Mouse (Mus musculus): ENCODE results near the gene Hdac4.

The Hdac4 gene

GRCm38 (mm10) chr1:92022009-92022408, 173.5 kb downstream of the Hdac4 start:
- DNase-seq (ENCODE audit: low spot score) = no peak

GRCm38 (mm10) chr1:92015938-92016672, 179.4 kb downstream of the Hdac4 start:
- no peak for DNase-seq (ENCODE audit: low spot score)

- DNase-seq (ENCODE audit: low spot score) = no peak
Observed at GRCm38 (mm10) chr1:92015252-92015651, 180.2 kb downstream of the Hdac4 start.

- DNase-seq (ENCODE audit: low spot score) = no peak
Observed at GRCm38 (mm10) chr1:92014496-92014895, 181.0 kb downstream of the Hdac4 start.

- no peak for DNase-seq (ENCODE audit: low spot score)
Observed at GRCm38 (mm10) chr1:92006666-92007065, 188.8 kb downstream of the Hdac4 start.

- DNase-seq (ENCODE audit: low spot score) = no peak
Observed at GRCm38 (mm10) chr1:92005617-92005940, 189.9 kb downstream of the Hdac4 start.

GRCm38 (mm10) chr1:92004906-92005616, 190.4 kb downstream of the Hdac4 start:
- DNase-seq (ENCODE audit: low spot score) = peak; percentile 30

- no peak for DNase-seq (ENCODE audit: low spot score)
Observed at GRCm38 (mm10) chr1:92004122-92004521, 191.4 kb downstream of the Hdac4 start.

GRCm38 (mm10) chr1:92000226-92000625, 195.3 kb downstream of the Hdac4 start:
- no peak for DNase-seq (ENCODE audit: low spot score)

GRCm38 (mm10) chr1:91993658-91994165, 201.8 kb downstream of the Hdac4 start:
- DNase-seq (ENCODE audit: low spot score) = no peak

GRCm38 (mm10) chr1:91992652-91993051, 202.8 kb downstream of the Hdac4 start:
- no peak for DNase-seq (ENCODE audit: low spot score)

GRCm38 (mm10) chr1:91991597-91991996, 203.9 kb downstream of the Hdac4 start:
- no peak for DNase-seq (ENCODE audit: low spot score)

GRCm38 (mm10) chr1:91990852-91991251, 204.6 kb downstream of the Hdac4 start:
- DNase-seq (ENCODE audit: low spot score) = no peak

- DNase-seq (ENCODE audit: low spot score) = no peak
Observed at GRCm38 (mm10) chr1:91988866-91989265, 206.6 kb downstream of the Hdac4 start.

GRCm38 (mm10) chr1:91987431-91987830, 208.1 kb downstream of the Hdac4 start:
- no peak for DNase-seq (ENCODE audit: low spot score)

GRCm38 (mm10) chr1:91985783-91986182, 209.7 kb downstream of the Hdac4 start:
- DNase-seq (ENCODE audit: low spot score) = no peak

- DNase-seq (ENCODE audit: low spot score) = peak; percentile 35
Observed at GRCm38 (mm10) chr1:91984507-91984906, 211.0 kb downstream of the Hdac4 start.

- DNase-seq (ENCODE audit: low spot score) = no peak
Observed at GRCm38 (mm10) chr1:91981381-91981780, 214.1 kb downstream of the Hdac4 start.

GRCm38 (mm10) chr1:91978443-91978842, 217.1 kb downstream of the Hdac4 start:
- no peak for DNase-seq (ENCODE audit: low spot score)

- DNase-seq (ENCODE audit: low spot score) = peak; percentile 34
Observed at GRCm38 (mm10) chr1:91968710-91969379, 226.7 kb downstream of the Hdac4 start.

- peak; percentile 17 for DNase-seq (ENCODE audit: low spot score)
Observed at GRCm38 (mm10) chr1:91967041-91967440, 228.5 kb downstream of the Hdac4 start.

GRCm38 (mm10) chr1:91964486-91965335, 230.8 kb downstream of the Hdac4 start:
- no peak for DNase-seq (ENCODE audit: low spot score)
